Mouse (Mus musculus) liver, embryonic 11.5 days (tissue): ENCODE results near the gene Naa38. TPM values are rescaled to one million over a fixed set of nuclear protein-coding genes. Genes with fewer than 3 reads are reported as not detected.

Source experiments
- ATAC-seq: fragments of 200-750 bp; cut with Nextera tagmentation; replicated peaks from 2 replicates; pipeline ENCODE4 v1.8.0; 2017; ENCODE audit warnings: moderate number of reproducible peaks, mild to moderate bottlenecking, moderate TSS enrichment, moderate library complexity; ENCODE audit not compliant: low FRiP score
- DNase-seq: peaks from one replicate; pipeline ENCODE4 v3.0.0-alpha.2; 2017; ENCODE audit warnings: low spot score
- H3K27ac ChIP-seq: fragments of 300-500 bp; sonication (generic); 2 replicates; pipeline ENCODE4 v1.5.1; 2014; ENCODE audit warnings: mild to moderate bottlenecking, low read depth, low read length, control low read depth
- H3K27me3 ChIP-seq: fragments of 300-500 bp; sonication (generic); replicated peaks from 2 replicates; pipeline ENCODE4 v1.6.1; 2014; ENCODE audit warnings: low read length, mixed read lengths; ENCODE audit not compliant: control insufficient read depth, insufficient read depth
- H3K36me3 ChIP-seq: fragments of 300-500 bp; sonication (generic); 2 replicates; pipeline ENCODE4 v1.6.1; 2014; ENCODE audit warnings: mild to moderate bottlenecking, low read length, moderate library complexity, mixed read lengths; ENCODE audit not compliant: control insufficient read depth, insufficient read depth
- H3K4me1 ChIP-seq: fragments of 300-500 bp; sonication (generic); replicated peaks from 2 replicates; pipeline ENCODE4 v1.6.1; 2014; ENCODE audit warnings: low read length, mixed read lengths; ENCODE audit not compliant: control insufficient read depth, insufficient read depth
- H3K4me2 ChIP-seq: fragments of 300-500 bp; sonication (generic); 2 replicates; pipeline ENCODE4 v1.6.1; 2014; ENCODE audit warnings: mild to moderate bottlenecking, control low read depth, moderate library complexity
- H3K4me3 ChIP-seq: fragments of 300-500 bp; sonication (generic); 2 replicates; pipeline ENCODE4 v1.5.1; 2014; ENCODE audit warnings: low read depth, low read length, control low read depth
- H3K9ac ChIP-seq: fragments of 300-500 bp; sonication (generic); 2 replicates; pipeline ENCODE4 v1.6.1; 2014; ENCODE audit warnings: low read depth, low read length, control low read depth
- H3K9me3 ChIP-seq: fragments of 300-500 bp; sonication (generic); 2 replicates; pipeline ENCODE4 v1.6.1; 2016; ENCODE audit warnings: low read length, inconsistent platforms, mixed read lengths; ENCODE audit not compliant: control insufficient read depth
- WGBS: fragments of 180-500 bp; shearing (Covaris S2); extraction: QIAGEN DNeasy Blood & Tissue Kit; methylation state at CpG from one replicate; pipeline ENCODE4 v1.1.7; 2014; 5-methylcytosine and 5-hydroxymethylcytosine counted together
- polyA plus RNA-seq: library from polyadenylated mRNA; unstranded; fragments of >200 nt; fragmentation: Nextera tagmentation; extraction: Ambion mirVana; gene quantifications from 2 replicates; pipeline ENCODE4 v1.2.1, GENCODE M21; 2014

Naa38 gene
- polyA plus RNA-seq, 1 experiment from 2014 or later = 178 TPM

DNA sequence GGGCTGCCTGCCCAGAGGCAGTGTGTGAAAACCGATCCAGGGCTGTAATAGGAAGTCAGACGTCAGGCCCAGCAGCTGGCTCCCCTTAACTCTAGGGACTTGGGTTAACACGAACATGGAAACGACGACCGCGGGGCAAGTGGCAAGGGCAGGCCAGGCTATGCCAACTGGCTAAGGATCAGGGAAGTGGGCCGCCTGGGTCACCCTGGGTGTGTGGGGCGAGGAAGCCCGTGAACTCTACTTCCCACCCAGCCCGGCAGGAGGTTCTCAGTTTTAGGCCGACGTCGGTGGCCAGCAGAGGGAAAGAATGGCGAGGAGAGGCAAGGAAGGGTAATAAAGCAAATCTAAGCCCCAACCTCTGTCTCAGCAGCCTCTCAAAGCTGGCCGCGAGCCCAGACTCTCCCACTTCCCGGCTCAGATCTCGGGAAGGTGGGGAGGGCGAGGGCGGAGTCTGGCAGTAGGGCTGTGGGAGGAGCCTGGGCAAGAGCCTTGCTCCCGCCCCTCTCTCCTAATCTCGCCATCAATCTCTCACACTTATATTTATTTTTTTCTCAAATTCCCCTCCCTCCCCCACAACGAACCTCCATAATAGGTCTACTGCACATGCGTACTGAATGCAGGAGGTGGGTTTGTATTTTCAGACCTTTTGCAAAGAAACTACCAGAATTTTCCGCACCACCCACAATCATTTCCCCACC, 29.0 kb upstream of the Naa38 start:
- 3% methylated on average over 26 of the region's 26 CpGs for WGBS
- H3K4me1 ChIP-seq = peaks cover 40% of the 10 kb centered on the region
- ATAC-seq = peak; percentile 71
- peak overlapping the region; percentile 54 for H3K27ac ChIP-seq
- H3K9ac ChIP-seq = peak overlapping the region; percentile 39
- H3K36me3 ChIP-seq = peaks cover 6% of the 10 kb centered on the region; the same call in 1 of the 2 replicates
- peak; percentile 80 for DNase-seq
- peak overlapping the region; percentile 98 for H3K4me2 ChIP-seq
- peaks cover 18% of the 10 kb centered on the region for H3K27me3 ChIP-seq
- H3K4me3 ChIP-seq = peak overlapping the region; percentile 88
- no peaks in the 10 kb centered on the region for H3K9me3 ChIP-seq

DNA sequence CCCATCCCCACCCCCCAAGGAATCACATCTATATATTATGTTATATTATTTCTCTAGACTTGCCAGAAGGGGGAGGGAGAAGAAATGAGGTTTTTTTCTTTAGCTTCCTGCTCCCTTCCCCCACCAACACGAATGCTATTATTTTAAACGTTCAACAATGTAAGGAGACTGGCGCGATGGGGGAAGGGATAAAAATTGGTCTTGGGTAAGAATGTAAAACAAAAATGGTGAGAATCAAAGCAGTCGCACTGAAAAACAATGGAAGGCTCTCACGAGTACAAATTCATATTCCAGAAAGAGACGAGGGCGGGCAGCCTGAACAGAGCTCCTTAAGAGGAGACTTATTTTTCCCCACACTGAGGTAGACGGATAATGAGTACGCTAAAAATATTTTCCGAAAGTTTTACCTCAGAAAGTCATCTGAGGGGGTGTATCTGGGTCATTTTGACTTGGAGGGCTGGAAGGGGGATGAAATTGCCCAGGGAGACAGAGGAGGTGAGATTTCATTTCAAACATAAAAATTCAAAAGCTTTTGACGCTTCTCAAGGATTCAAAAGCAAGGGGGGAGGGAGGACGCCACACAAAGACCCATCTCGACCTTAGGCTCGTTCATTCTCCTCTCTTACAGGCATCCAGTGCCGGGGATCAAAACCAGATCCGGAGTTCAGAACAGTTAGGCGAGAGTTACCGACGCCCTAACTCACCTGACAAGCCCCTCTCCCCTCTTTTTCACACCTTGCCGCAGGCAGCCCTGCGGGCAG, 28.3 kb upstream of the Naa38 start:
- H3K36me3 ChIP-seq = peaks cover 3% of the 10 kb centered on the region; the same call in 1 of the 2 replicates
- peak overlapping the region; percentile 90 for H3K9ac ChIP-seq
- H3K27ac ChIP-seq = peak overlapping the region; percentile 87
- DNase-seq (no peak), ATAC-seq (no peak)
- under 1% methylated on average over 22 of the region's 22 CpGs for WGBS
- peak overlapping the region; percentile 98 for H3K4me2 ChIP-seq
- peak overlapping the region; percentile 88 for H3K4me3 ChIP-seq
- peaks cover 46% of the 10 kb centered on the region for H3K4me1 ChIP-seq
- H3K9me3 ChIP-seq = no peaks in the 10 kb centered on the region
- H3K27me3 ChIP-seq = peaks cover 18% of the 10 kb centered on the region

DNA sequence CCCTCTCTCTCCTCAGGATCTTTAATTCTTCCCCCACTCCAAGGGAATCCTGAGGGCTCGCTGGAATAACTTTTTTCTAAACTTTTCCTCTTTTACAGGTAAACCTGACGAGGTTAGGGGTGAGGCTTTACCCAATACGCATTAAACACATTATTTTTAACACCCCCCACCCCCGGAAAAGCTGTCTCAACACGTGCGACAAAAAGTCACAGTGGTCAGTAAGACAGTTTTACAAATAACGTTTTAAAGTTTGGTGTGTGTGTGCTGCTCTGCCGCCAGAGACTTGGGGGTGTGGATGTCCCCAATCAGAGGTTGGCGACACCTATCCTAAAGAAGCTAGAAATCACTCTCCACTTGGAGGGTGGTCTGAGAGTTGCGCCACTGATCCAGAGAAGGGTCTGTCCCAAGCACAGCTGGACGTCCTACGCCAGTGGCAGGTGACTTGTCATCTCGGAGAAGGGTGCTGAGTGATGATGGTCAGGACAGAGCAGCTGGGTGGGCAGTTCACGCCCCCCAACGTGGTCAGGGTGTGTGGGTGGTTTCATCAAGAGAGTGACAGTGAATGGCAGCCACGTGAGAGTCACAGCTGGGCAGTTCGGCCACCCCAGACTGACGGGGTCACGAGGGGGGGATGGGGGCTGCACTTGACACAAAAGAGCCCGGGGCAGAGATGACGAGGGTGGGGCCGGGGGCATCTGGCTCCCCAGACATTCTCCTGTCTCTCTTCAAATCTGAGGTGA, 27.5 kb upstream of the Naa38 start:
- no peaks in the 10 kb centered on the region for H3K9me3 ChIP-seq
- ATAC-seq (no peak), DNase-seq (no peak)
- H3K4me1 ChIP-seq = peaks cover 54% of the 10 kb centered on the region
- WGBS = 3% methylated on average over 22 of the region's 22 CpGs
- H3K4me2 ChIP-seq = peak overlapping the region; percentile 98
- H3K9ac ChIP-seq = peak overlapping the region; percentile 90
- H3K27me3 ChIP-seq = peaks cover 18% of the 10 kb centered on the region
- H3K27ac ChIP-seq = peak overlapping the region; percentile 87
- peak overlapping the region; percentile 88 for H3K4me3 ChIP-seq
- peaks cover 3% of the 10 kb centered on the region; the same call in 1 of the 2 replicates for H3K36me3 ChIP-seq

DNA sequence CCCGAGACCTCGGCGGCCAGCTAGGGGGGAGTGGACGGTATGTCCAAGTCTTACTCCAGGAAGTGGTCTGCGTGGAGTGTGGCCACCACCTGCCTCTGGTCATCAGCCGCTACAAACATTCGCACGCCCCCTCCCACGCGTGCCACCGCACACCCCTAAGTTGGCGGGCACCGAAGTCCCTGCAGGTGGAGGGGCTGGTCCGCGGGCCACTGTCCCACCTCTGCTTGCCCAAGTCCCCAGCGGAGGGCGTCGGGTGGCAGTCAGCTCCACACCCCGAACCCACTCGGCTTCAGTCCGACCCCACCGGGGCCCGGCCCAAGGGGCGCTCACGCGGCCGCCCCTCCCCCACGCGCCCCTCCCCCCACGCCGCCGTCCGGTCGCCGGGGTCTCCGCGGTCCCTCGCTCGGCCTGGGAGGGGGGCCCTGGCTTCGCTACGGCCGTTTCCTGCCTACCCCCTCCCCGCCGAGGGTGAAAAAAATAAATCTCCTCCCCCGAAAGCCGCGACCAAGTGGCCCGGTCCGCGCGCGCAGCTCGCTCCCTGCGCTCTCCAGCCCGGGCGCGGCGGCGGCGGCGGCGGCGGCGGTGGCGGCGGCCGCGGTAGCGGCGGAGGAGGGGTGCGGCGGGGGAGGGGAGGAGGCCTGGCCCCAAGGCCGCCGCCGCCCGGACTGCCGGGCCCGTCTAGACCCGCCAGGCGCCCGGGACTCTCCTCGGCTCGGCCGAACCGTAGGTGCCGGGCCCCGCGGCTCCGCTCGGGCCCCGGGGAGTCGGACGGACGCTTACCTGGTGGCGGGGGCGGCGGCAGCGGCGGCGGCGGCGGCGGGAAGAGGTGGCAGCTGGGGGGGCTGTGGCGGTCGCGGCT, 26.7 kb upstream of the Naa38 start:
- Histone ChIP-seq H3K27me3 (peaks cover 18% of the 10 kb centered on the region), H3K4me2 (peak overlapping the region; percentile 98), H3K9ac (peak overlapping the region; percentile 90), H3K4me1 (peaks cover 62% of the 10 kb centered on the region), H3K9me3 (no peaks in the 10 kb centered on the region), H3K27ac (peak overlapping the region; percentile 87), H3K4me3 (peak overlapping the region; percentile 88), H3K36me3 (no peaks in the 10 kb centered on the region)
- 0 out of 2 replicates have a peak, but pooled peaks have one; percentile 21 for ATAC-seq
- under 1% methylated on average over 64 of the region's 106 CpGs for WGBS
- peak; percentile 67 for DNase-seq

DNA sequence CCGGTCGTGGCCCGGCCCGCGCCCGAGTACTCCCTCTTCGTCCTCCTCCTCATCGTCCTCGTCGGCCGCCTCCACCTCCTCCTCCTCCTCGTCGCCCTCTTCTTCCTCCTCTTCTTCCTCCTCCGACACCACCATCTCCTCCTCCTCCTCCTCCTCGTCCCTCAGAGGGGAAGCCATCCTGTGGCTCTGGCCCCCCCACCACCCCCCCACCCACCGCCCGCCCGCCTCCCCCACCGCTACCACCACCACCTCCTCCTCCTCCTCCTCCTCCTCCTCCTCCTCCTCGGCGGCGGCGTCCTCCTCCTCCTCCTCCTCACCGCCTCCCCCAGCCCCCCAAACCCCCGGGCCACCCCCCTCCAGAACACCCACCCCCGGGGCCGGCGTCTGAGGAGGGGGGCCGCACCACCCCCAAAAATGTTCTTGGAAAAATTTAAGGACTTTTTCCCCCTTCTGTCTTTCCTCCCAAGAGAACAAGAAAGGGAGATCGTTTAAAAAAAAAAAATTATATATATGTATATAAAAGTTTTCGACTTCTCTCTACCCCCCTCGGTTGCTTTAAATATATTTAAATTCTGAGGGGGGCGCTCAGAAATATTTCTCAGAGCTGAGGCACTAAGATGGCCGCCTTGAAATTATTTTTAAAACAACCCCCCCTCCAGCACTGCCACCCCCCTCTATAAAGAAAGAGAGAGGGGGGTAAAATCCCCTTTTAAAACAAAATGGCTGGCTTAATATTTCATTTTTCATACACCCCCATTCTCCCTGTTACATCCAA, 25.9 kb upstream of the Naa38 start, which contains the start of gene Chd3:
Gene Chd3, minus strand, starts transcription at position 192 of the 775 bp plus-strand sequence.
- Histone ChIP-seq H3K4me1 (peaks cover 66% of the 10 kb centered on the region), H3K9me3 (no peaks in the 10 kb centered on the region), H3K4me2 (peak within 1 kb of the TSS; percentile 98), H3K4me3 (peak within 1 kb of the TSS; percentile 88), H3K27ac (peak within 1 kb of the TSS; percentile 87), H3K27me3 (peaks cover 18% of the 10 kb centered on the region), H3K9ac (peak within 1 kb of the TSS; percentile 90), H3K36me3 (no peaks in the 10 kb centered on the region)
- ATAC-seq (no peak), DNase-seq (no peak)
- WGBS = 10% methylated on average over 14 of the region's 34 CpGs

DNA sequence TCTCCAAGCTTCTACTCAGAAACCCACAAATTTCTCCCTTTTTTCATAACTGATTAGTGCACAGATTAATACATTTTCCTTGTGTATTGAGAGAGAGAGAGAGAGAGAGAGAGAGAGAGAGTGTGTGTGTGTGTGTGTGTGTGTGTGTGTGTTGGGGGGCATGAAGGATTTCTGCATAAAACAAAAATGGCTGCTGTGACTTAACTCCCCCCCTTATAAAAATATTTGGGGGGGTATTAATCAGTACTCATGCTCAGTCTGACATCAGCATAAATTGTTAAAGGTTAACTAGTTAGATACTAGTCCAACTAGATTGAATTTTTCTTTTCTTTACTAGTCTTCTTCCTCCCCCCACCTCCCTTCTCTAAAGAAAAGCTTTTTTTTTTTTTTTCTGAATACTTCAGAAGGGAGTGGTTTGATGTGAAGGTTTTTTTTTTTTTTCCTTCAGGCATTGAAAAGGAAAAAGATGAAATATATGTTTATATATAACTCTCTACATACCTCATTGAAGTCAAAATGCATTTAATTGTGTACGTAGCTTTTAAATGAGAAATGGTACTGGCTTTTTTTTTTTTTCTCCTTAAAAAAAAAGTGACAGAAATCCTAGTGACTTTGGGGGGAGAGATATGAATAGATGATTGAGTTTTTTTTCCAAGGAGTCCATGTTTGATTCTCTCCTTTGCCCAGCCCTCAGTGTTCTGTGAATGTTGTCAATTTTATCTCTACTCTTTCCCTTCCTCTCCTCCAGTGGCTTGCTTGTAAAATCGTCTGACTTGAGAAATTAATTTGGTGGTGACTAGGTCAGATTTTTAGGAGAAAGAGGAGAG, 25.1 kb upstream of the Naa38 start:
- ATAC-seq (no peak), DNase-seq (no peak)
- H3K27ac ChIP-seq = peak overlapping the region; percentile 20; the same call in 1 of the 2 replicates
- H3K36me3 ChIP-seq = no peaks in the 10 kb centered on the region
- peak overlapping the region; percentile 98 for H3K4me2 ChIP-seq
- no peaks in the 10 kb centered on the region for H3K9me3 ChIP-seq
- WGBS = 37% methylated on average over 2 of the region's 2 CpGs
- peaks cover 18% of the 10 kb centered on the region for H3K27me3 ChIP-seq
- peaks cover 62% of the 10 kb centered on the region for H3K4me1 ChIP-seq
- H3K9ac ChIP-seq = no peak overlapping the region
- peak overlapping the region; percentile 88 for H3K4me3 ChIP-seq

DNA sequence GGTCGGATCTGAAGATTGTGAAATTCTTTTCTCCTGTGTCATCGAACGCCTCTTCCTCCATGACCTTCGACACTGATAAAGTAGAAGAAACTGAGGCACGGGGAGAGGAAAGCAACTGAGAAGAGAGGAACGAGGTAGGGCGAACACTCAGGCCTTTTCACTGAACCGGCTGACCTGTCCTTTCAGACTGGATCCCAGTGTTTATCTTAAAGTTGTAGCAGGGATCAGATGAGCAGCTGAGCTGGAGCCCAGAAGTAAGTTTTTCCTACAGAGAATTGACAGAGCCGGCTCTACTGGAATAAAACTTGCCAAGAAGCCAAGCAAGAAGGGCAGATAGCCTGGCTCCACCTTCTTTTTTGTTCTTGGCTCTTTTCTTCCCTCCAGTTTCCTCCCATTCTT, 24.5 kb upstream of the Naa38 start:
- H3K36me3 ChIP-seq = no peaks in the 10 kb centered on the region
- no peak overlapping the region for H3K9ac ChIP-seq
- peak overlapping the region; percentile 19 for H3K4me2 ChIP-seq
- 30% methylated on average over 9 of the region's 9 CpGs for WGBS
- DNase-seq (no peak), ATAC-seq (no peak)
- H3K27ac ChIP-seq = peak overlapping the region; percentile 20; the same call in 1 of the 2 replicates
- no peak overlapping the region for H3K4me3 ChIP-seq
- peaks cover 55% of the 10 kb centered on the region for H3K4me1 ChIP-seq
- no peaks in the 10 kb centered on the region for H3K9me3 ChIP-seq
- peaks cover 12% of the 10 kb centered on the region for H3K27me3 ChIP-seq
